Mouse (Mus musculus): ENCODE data around the gene Frat1. TPM values are rescaled to one million over a fixed set of nuclear protein-coding genes. Genes with fewer than 3 reads are reported as not detected.

Gene Frat1
- polyA plus RNA-seq, 1 experiment from 2014 or later: 2.4 TPM

GRCm38 (mm10) chr19:41810074-41810473 is 19.7 kb upstream of the Frat1 start:
- Histone ChIP-seq H3K9ac (ENCODE audit: low read length) (no peak overlapping the region), H3K9me3 (replicated peaks; ENCODE audit: control insufficient read depth, low read length) (peaks cover 5% of the 10 kb centered on the region), H3K4me1 (ENCODE audit: control insufficient read depth, insufficient read depth, low read length) (no peaks in the 10 kb centered on the region), H3K4me2 (ENCODE audit: low read depth, low read length) (no peak overlapping the region), H3K4me3 (ENCODE audit: low read length) (no peak overlapping the region), H3K27ac (ENCODE audit: low read length) (no peak overlapping the region), H3K36me3 (ENCODE audit: control insufficient read depth, insufficient read depth) (no peaks in the 10 kb centered on the region), H3K27me3 (ENCODE audit: control insufficient read depth, insufficient read depth, low read length) (no peaks in the 10 kb centered on the region)
- ATAC-seq (replicated peaks; ENCODE audit: extremely low read depth, insufficient read depth, low FRiP score): no peak
- 81% methylated on average over 5 of the region's 5 CpGs for WGBS

GRCm38 (mm10) chr19:41812525-41812924 is 17.2 kb upstream of the Frat1 start:
- Histone ChIP-seq H3K4me3 (ENCODE audit: low read length) (no peak overlapping the region), H3K27ac (ENCODE audit: low read length) (no peak overlapping the region), H3K4me2 (ENCODE audit: low read depth, low read length) (no peak overlapping the region), H3K9ac (ENCODE audit: low read length) (no peak overlapping the region), H3K4me1 (ENCODE audit: control insufficient read depth, insufficient read depth, low read length) (peaks cover 8% of the 10 kb centered on the region), H3K36me3 (ENCODE audit: control insufficient read depth, insufficient read depth) (no peaks in the 10 kb centered on the region), H3K9me3 (replicated peaks; ENCODE audit: control insufficient read depth, low read length) (no peaks in the 10 kb centered on the region), H3K27me3 (ENCODE audit: control insufficient read depth, insufficient read depth, low read length) (no peaks in the 10 kb centered on the region)
- 86% methylated on average over 10 of the region's 10 CpGs for WGBS
- ATAC-seq (replicated peaks; ENCODE audit: extremely low read depth, insufficient read depth, low FRiP score): no peak

GRCm38 (mm10) chr19:41813374-41813773 is 16.4 kb upstream of the Frat1 start:
- H3K4me3 ChIP-seq (ENCODE audit: low read length): no peak overlapping the region
- H3K36me3 ChIP-seq (ENCODE audit: control insufficient read depth, insufficient read depth): no peaks in the 10 kb centered on the region
- H3K9me3 ChIP-seq (replicated peaks; ENCODE audit: control insufficient read depth, low read length): no peaks in the 10 kb centered on the region
- no peak overlapping the region for H3K4me2 ChIP-seq (ENCODE audit: low read depth, low read length)
- H3K27ac ChIP-seq (ENCODE audit: low read length): no peak overlapping the region
- ATAC-seq (replicated peaks; ENCODE audit: extremely low read depth, insufficient read depth, low FRiP score): no peak
- H3K9ac ChIP-seq (ENCODE audit: low read length): no peak overlapping the region
- H3K4me1 ChIP-seq (ENCODE audit: control insufficient read depth, insufficient read depth, low read length): peaks cover 12% of the 10 kb centered on the region
- 76% methylated on average over 4 of the region's 4 CpGs for WGBS
- H3K27me3 ChIP-seq (ENCODE audit: control insufficient read depth, insufficient read depth, low read length): no peaks in the 10 kb centered on the region

- ATAC-seq (replicated peaks; ENCODE audit: extremely low read depth, insufficient read depth, low FRiP score): no peak
- Histone ChIP-seq H3K27ac (ENCODE audit: low read length) (no peak overlapping the region), H3K9ac (ENCODE audit: low read length) (no peak overlapping the region), H3K36me3 (ENCODE audit: control insufficient read depth, insufficient read depth) (no peaks in the 10 kb centered on the region), H3K27me3 (ENCODE audit: control insufficient read depth, insufficient read depth, low read length) (no peaks in the 10 kb centered on the region), H3K9me3 (replicated peaks; ENCODE audit: control insufficient read depth, low read length) (no peaks in the 10 kb centered on the region), H3K4me1 (ENCODE audit: control insufficient read depth, insufficient read depth, low read length) (peaks cover 12% of the 10 kb centered on the region), H3K4me2 (ENCODE audit: low read depth, low read length) (no peak overlapping the region), H3K4me3 (ENCODE audit: low read length) (no peak overlapping the region)
- WGBS: 74% methylated on average over 5 of the region's 5 CpGs
Measured at GRCm38 (mm10) chr19:41816410-41816809, 13.4 kb upstream of the Frat1 start.

GRCm38 (mm10) chr19:41816915-41817314 is 12.9 kb upstream of the Frat1 start:
- no peaks in the 10 kb centered on the region for H3K9me3 ChIP-seq (replicated peaks; ENCODE audit: control insufficient read depth, low read length)
- H3K4me1 ChIP-seq (ENCODE audit: control insufficient read depth, insufficient read depth, low read length): peaks cover 12% of the 10 kb centered on the region
- H3K9ac ChIP-seq (ENCODE audit: low read length): no peak overlapping the region
- no peak for ATAC-seq (replicated peaks; ENCODE audit: extremely low read depth, insufficient read depth, low FRiP score)
- H3K27me3 ChIP-seq (ENCODE audit: control insufficient read depth, insufficient read depth, low read length): no peaks in the 10 kb centered on the region
- no peak overlapping the region for H3K4me3 ChIP-seq (ENCODE audit: low read length)
- peak overlapping the region; percentile 4; the same call in 1 of the 2 replicates for H3K27ac ChIP-seq (ENCODE audit: low read length)
- 41% methylated on average over 5 of the region's 5 CpGs for WGBS
- H3K4me2 ChIP-seq (ENCODE audit: low read depth, low read length): no peak overlapping the region
- no peaks in the 10 kb centered on the region for H3K36me3 ChIP-seq (ENCODE audit: control insufficient read depth, insufficient read depth)

- 31% methylated on average over 10 of the region's 10 CpGs for WGBS
- H3K9me3 ChIP-seq (replicated peaks; ENCODE audit: control insufficient read depth, low read length): no peaks in the 10 kb centered on the region
- no peaks in the 10 kb centered on the region for H3K36me3 ChIP-seq (ENCODE audit: control insufficient read depth, insufficient read depth)
- H3K27me3 ChIP-seq (ENCODE audit: control insufficient read depth, insufficient read depth, low read length): no peaks in the 10 kb centered on the region
- no peak overlapping the region for H3K4me3 ChIP-seq (ENCODE audit: low read length)
- peak overlapping the region; percentile 4; the same call in 1 of the 2 replicates for H3K27ac ChIP-seq (ENCODE audit: low read length)
- no peak overlapping the region for H3K9ac ChIP-seq (ENCODE audit: low read length)
- no peak for ATAC-seq (replicated peaks; ENCODE audit: extremely low read depth, insufficient read depth, low FRiP score)
- peaks cover 12% of the 10 kb centered on the region for H3K4me1 ChIP-seq (ENCODE audit: control insufficient read depth, insufficient read depth, low read length)
- no peak overlapping the region for H3K4me2 ChIP-seq (ENCODE audit: low read depth, low read length)
Measured at GRCm38 (mm10) chr19:41817325-41817724, 12.4 kb upstream of the Frat1 start.

- Histone ChIP-seq H3K4me3 (ENCODE audit: low read length) (no peak overlapping the region), H3K9ac (ENCODE audit: low read length) (no peak overlapping the region), H3K4me1 (ENCODE audit: control insufficient read depth, insufficient read depth, low read length) (peaks cover 12% of the 10 kb centered on the region), H3K9me3 (replicated peaks; ENCODE audit: control insufficient read depth, low read length) (no peaks in the 10 kb centered on the region), H3K27ac (ENCODE audit: low read length) (no peak overlapping the region), H3K4me2 (ENCODE audit: low read depth, low read length) (no peak overlapping the region), H3K27me3 (ENCODE audit: control insufficient read depth, insufficient read depth, low read length) (no peaks in the 10 kb centered on the region), H3K36me3 (ENCODE audit: control insufficient read depth, insufficient read depth) (no peaks in the 10 kb centered on the region)
- ATAC-seq (replicated peaks; ENCODE audit: extremely low read depth, insufficient read depth, low FRiP score): no peak
- WGBS: 85% methylated on average over 4 of the region's 4 CpGs
Measured at GRCm38 (mm10) chr19:41818749-41819148, 11.0 kb upstream of the Frat1 start.

GRCm38 (mm10) chr19:41821436-41821835 is 8.3 kb upstream of the Frat1 start:
- 22% methylated on average over 5 of the region's 5 CpGs for WGBS
- no peak overlapping the region for H3K9ac ChIP-seq (ENCODE audit: low read length)
- no peak overlapping the region for H3K4me2 ChIP-seq (ENCODE audit: low read depth, low read length)
- no peak overlapping the region for H3K27ac ChIP-seq (ENCODE audit: low read length)
- H3K36me3 ChIP-seq (ENCODE audit: control insufficient read depth, insufficient read depth): no peaks in the 10 kb centered on the region
- H3K4me1 ChIP-seq (ENCODE audit: control insufficient read depth, insufficient read depth, low read length): peaks cover 12% of the 10 kb centered on the region
- no peak for ATAC-seq (replicated peaks; ENCODE audit: extremely low read depth, insufficient read depth, low FRiP score)
- H3K4me3 ChIP-seq (ENCODE audit: low read length): no peak overlapping the region
- no peaks in the 10 kb centered on the region for H3K9me3 ChIP-seq (replicated peaks; ENCODE audit: control insufficient read depth, low read length)
- no peaks in the 10 kb centered on the region for H3K27me3 ChIP-seq (ENCODE audit: control insufficient read depth, insufficient read depth, low read length)

GRCm38 (mm10) chr19:41822589-41822988 is 7.2 kb upstream of the Frat1 start:
- Histone ChIP-seq H3K27me3 (ENCODE audit: control insufficient read depth, insufficient read depth, low read length) (no peaks in the 10 kb centered on the region), H3K9me3 (replicated peaks; ENCODE audit: control insufficient read depth, low read length) (no peaks in the 10 kb centered on the region), H3K9ac (ENCODE audit: low read length) (no peak overlapping the region), H3K4me2 (ENCODE audit: low read depth, low read length) (no peak overlapping the region), H3K4me3 (ENCODE audit: low read length) (no peak overlapping the region), H3K4me1 (ENCODE audit: control insufficient read depth, insufficient read depth, low read length) (peaks cover 4% of the 10 kb centered on the region; the same call in 1 of the 2 replicates), H3K36me3 (ENCODE audit: control insufficient read depth, insufficient read depth) (no peaks in the 10 kb centered on the region), H3K27ac (ENCODE audit: low read length) (no peak overlapping the region)
- ATAC-seq (replicated peaks; ENCODE audit: extremely low read depth, insufficient read depth, low FRiP score): no peak
- WGBS: 70% methylated on average over 1 of the region's 1 CpGs

All from heart, embryonic 16.5 days (tissue).